Mouse (Mus musculus): ENCODE results near the gene Adig. TPM values are rescaled to one million over a fixed set of nuclear protein-coding genes. Genes with fewer than 3 reads are reported as not detected.

Adig gene
- 9.5 TPM for polyA plus RNA-seq (2014; fragmentation: Illumina TruSeq; extraction: RNeasy Lipid Tissue Mini Kit (QIAGEN cat#74804); ENCODE audit: low read depth, low replicate concordance)

GRCm38 (mm10) chr2:158501836-158502812, at the start of gene Adig:
Gene Adig, plus strand, starts transcription at chr2:158502612.

GRCm38 (mm10) chr2:158512528-158512927, 10.1 kb downstream of the Adig start, which contains the start of gene Arhgap40:
Gene Arhgap40, plus strand, starts transcription at chr2:158512796.

Other genes with a start within 250 kb of the Adig start
- gene Bpi, start 244.5 kb upstream of the Adig start, polyA plus RNA-seq (2014; fragmentation: Illumina TruSeq; extraction: RNeasy Lipid Tissue Mini Kit (QIAGEN cat#74804); ENCODE audit: low read depth, low replicate concordance) = 13.3 TPM
- gene Lbp, start 196.1 kb upstream of the Adig start, polyA plus RNA-seq (2014; fragmentation: Illumina TruSeq; extraction: RNeasy Lipid Tissue Mini Kit (QIAGEN cat#74804); ENCODE audit: low read depth, low replicate concordance) = 4.3 TPM
- 4.5 TPM for gene Snhg11, start 127.0 kb upstream of the Adig start, polyA plus RNA-seq (2014; fragmentation: Illumina TruSeq; extraction: RNeasy Lipid Tissue Mini Kit (QIAGEN cat#74804); ENCODE audit: low read depth, low replicate concordance)
- gene Ralgapb, start 92.8 kb upstream of the Adig start, polyA plus RNA-seq (2014; fragmentation: Illumina TruSeq; extraction: RNeasy Lipid Tissue Mini Kit (QIAGEN cat#74804); ENCODE audit: low read depth, low replicate concordance) = 39.1 TPM
- gene Arhgap40, start 10.2 kb downstream of the Adig start, polyA plus RNA-seq (2014; fragmentation: Illumina TruSeq; extraction: RNeasy Lipid Tissue Mini Kit (QIAGEN cat#74804); ENCODE audit: low read depth, low replicate concordance) = not detected
- not detected for gene Slc32a1, start 108.2 kb downstream of the Adig start, polyA plus RNA-seq (2014; fragmentation: Illumina TruSeq; extraction: RNeasy Lipid Tissue Mini Kit (QIAGEN cat#74804); ENCODE audit: low read depth, low replicate concordance)
- 0.92 TPM for gene Actr5, start 122.3 kb downstream of the Adig start, polyA plus RNA-seq (2014; fragmentation: Illumina TruSeq; extraction: RNeasy Lipid Tissue Mini Kit (QIAGEN cat#74804); ENCODE audit: low read depth, low replicate concordance)
- 1.3 TPM for gene Ppp1r16b, start 162.8 kb downstream of the Adig start, polyA plus RNA-seq (2014; fragmentation: Illumina TruSeq; extraction: RNeasy Lipid Tissue Mini Kit (QIAGEN cat#74804); ENCODE audit: low read depth, low replicate concordance)

Data from testis, adult 10 weeks (tissue).